8 mouse cellular contexts compared by ENCODE assay signal in the genomic region with DNA sequence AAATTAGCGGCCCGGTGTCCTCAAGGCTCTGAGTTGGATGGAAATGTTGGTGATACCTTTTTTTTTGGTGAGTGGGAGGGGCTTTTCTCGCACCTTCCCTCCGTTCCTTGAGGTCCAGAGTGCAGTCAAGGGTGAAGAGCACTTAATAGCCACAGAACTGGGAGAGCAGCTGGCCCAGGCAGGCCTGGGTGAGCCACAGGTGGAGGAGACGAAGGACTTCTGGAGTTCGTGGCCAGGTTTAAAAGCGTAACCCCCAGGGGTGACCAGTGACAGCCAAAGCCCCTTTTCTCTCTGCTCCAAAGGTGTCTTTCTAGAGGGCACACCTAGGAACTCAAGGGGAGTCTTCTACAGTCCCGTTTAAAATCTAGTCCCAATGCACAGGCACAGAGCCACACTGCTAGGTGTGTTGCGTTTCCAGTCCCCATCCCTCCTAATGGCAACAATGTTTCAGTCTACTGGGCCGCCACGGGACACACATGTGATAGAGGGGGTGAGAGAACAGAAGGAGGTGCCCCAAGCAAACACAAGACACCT. TPM values are rescaled to one million over a fixed set of nuclear protein-coding genes. Genes with fewer than 3 reads are reported as not detected.
A peak's percentile ranks its signal among the peaks of the same experiment; 100 is the strongest.
DNase-seq lines count a peak whose midpoint lies in the region; ATAC-seq and TF ChIP-seq lines count a peak whose summit lies in the region.

No protein-coding gene starts in this region.

- intact Hi-C loops in left cerebral cortex, adult 2 months (cut with DNase I): loop anchor here (2.0 to 10.0 kb wide), 3 partner anchors 321 to 1133 kb away; no protein-coding TSS in a partner anchor
- intact Hi-C loops in left cerebral cortex, postnatal 14 days (cut with DNase I): loop anchor here (2.0 to 10.0 kb wide), 4 partner anchors 381 to 1185 kb away; no protein-coding TSS in a partner anchor

- H3ac ChIP-seq in myocyte (ENCODE audit: control insufficient read depth, insufficient read length): no peak overlapping the region

- no peaks in the 10 kb centered on the region for H3K9me3 ChIP-seq in heart, postnatal 0 days (replicated peaks; ENCODE audit: control insufficient read depth, low read length)
- H3K9me3 ChIP-seq in limb, embryonic 11.5 days (ENCODE audit: control insufficient read depth, low read length): no peaks in the 10 kb centered on the region

- TF ChIP-seq CTCF in left cerebral cortex, adult 2 months (IDR thresholded peaks at IDR 0.05): no peak
- no peak for TF ChIP-seq CTCF in heart, postnatal 0 days (IDR thresholded peaks at IDR 0.05; ENCODE audit: low read depth)

- no peak for TF ChIP-seq POLR2A in myocyte (IDR thresholded peaks at IDR 0.05; ENCODE audit: insufficient read length, low read depth)

- peak in 1 of 2 experiments; percentile 34 for DNase-seq in left cerebral cortex, adult 2 months (ENCODE audit: extremely low spot score in 1 of 2, low spot score in 2 of 2)
- DNase-seq in left cerebral cortex, postnatal 14 days (ENCODE audit: low spot score in 2 of 2): no peak
- peak; percentile 5 for DNase-seq in cerebellum, adult 8-10 months
- no peak for DNase-seq in heart, postnatal 0 days (ENCODE audit: low spot score)
- no peak for DNase-seq in limb, embryonic 11.5 days (ENCODE audit: low spot score)
- no peak for DNase-seq in right cerebral cortex, postnatal 4 days
- DNase-seq in gastrocnemius, postnatal 4 days (ENCODE audit: low spot score in 2 of 2): no peak

- TF ChIP-seq EP300 in heart, postnatal 0 days (IDR thresholded peaks at IDR 0.05; ENCODE audit: low read depth): no peak

- no peaks in the 10 kb centered on the region for H3K27me3 ChIP-seq in heart, postnatal 0 days (ENCODE audit: control insufficient read depth, insufficient read depth, low read length)
- no peaks in the 10 kb centered on the region for H3K27me3 ChIP-seq in limb, embryonic 11.5 days (ENCODE audit: control insufficient read depth, insufficient read depth, low read length)
- H3K27me3 ChIP-seq in myocyte (ENCODE audit: control insufficient read depth, insufficient read depth, insufficient read length): no peaks in the 10 kb centered on the region

- H3K36me3 ChIP-seq in heart, postnatal 0 days (replicated peaks; ENCODE audit: control insufficient read depth, insufficient read depth, low read length): no peaks in the 10 kb centered on the region
- no peaks in the 10 kb centered on the region for H3K36me3 ChIP-seq in limb, embryonic 11.5 days (ENCODE audit: control insufficient read depth, insufficient read depth, low read length)
- no peaks in the 10 kb centered on the region for H3K36me3 ChIP-seq in myocyte (ENCODE audit: control insufficient read depth, insufficient read depth)

- H3K79me2 ChIP-seq in myocyte (ENCODE audit: control insufficient read depth, insufficient read depth): peaks cover 19% of the 10 kb centered on the region

- no peak for ATAC-seq in heart, postnatal 0 days (ENCODE audit: insufficient read depth, low read depth)
- ATAC-seq in limb, embryonic 11.5 days (ENCODE audit: insufficient number of reproducible peaks, low FRiP score, low TSS enrichment, low read depth): no peak

- WGBS in heart, postnatal 0 days: 48% methylated on average over 11 of the region's 11 CpGs
- WGBS in limb, embryonic 11.5 days: 9% methylated on average over 11 of the region's 11 CpGs

- H3K4me3 ChIP-seq in left cerebral cortex, adult 2 months: peak overlapping the region; percentile 65
- peak overlapping the region; percentile 31 for H3K4me3 ChIP-seq in heart, postnatal 0 days (ENCODE audit: low read depth, low read length)
- H3K4me3 ChIP-seq in limb, embryonic 11.5 days (ENCODE audit: low read depth, low read length): peak overlapping the region; percentile 34
- peak overlapping the region; percentile 45 for H3K4me3 ChIP-seq in myocyte

- H3K4me1 ChIP-seq in heart, postnatal 0 days (ENCODE audit: control insufficient read depth, insufficient read depth): peaks cover 28% of the 10 kb centered on the region
- peaks cover 23% of the 10 kb centered on the region for H3K4me1 ChIP-seq in limb, embryonic 11.5 days (ENCODE audit: control insufficient read depth, insufficient read depth, low read length)

- H3K27ac ChIP-seq in left cerebral cortex, adult 2 months: peak overlapping the region; percentile 63; the same call in 1 of the 2 replicates
- no peak overlapping the region for H3K27ac ChIP-seq in heart, postnatal 0 days (ENCODE audit: low read depth)
- H3K27ac ChIP-seq in limb, embryonic 11.5 days (replicated peaks; ENCODE audit: low read depth, low read length): peak overlapping the region; percentile 14; the same call in 1 of the 2 replicates

- 0 out of 2 replicates have a peak overlapping the region, but pooled peaks have one; percentile 9 for H3K9ac ChIP-seq in heart, postnatal 0 days (replicated peaks; ENCODE audit: low read depth, low read length)
- peak overlapping the region; percentile 48 for H3K9ac ChIP-seq in limb, embryonic 11.5 days (ENCODE audit: low read length)

- H3K4me2 ChIP-seq in heart, postnatal 0 days (ENCODE audit: low read depth, low read length): peak overlapping the region; percentile 68
- peak overlapping the region; percentile 67 for H3K4me2 ChIP-seq in limb, embryonic 11.5 days (ENCODE audit: low read depth, severe bottlenecking)
- H3K4me2 ChIP-seq in myocyte (ENCODE audit: low read depth): peak overlapping the region; percentile 66

TF ChIP-seq in myocyte, 11 proteins besides CTCF, POLR2A, EP300 and RAD21:
- TF ChIP-seq SRF (IDR thresholded peaks at IDR 0.05; ENCODE audit: control insufficient read depth, insufficient read length, low read depth) (no peak), MYOD1 (IDR thresholded peaks at IDR 0.05; ENCODE audit: control insufficient read depth in 1 of 3, insufficient read length in 2 of 3, low read depth in 2 of 3) (peak in 1 of 3 experiments; percentile 10), E2F4 (IDR thresholded peaks at IDR 0.05; ENCODE audit: insufficient read depth) (no peak)

RNA-seq across cellular contexts. Expression of gene Id2, which starts 3.6 kb away (rescaled TPM):
- 100 to 1,000 TPM; 140 to 167 TPM for total RNA-seq in left cerebral cortex, adult 2 months (2021)
- 100 to 1,000 TPM; 166 to 175 TPM for total RNA-seq in left cerebral cortex, postnatal 14 days (2021)
- 57.7 and 83.7 TPM in 2 replicates for total RNA-seq in heart, postnatal 0 days (2014; rRNA removed; ENCODE audit: low replicate concordance)
- 131 and 136 TPM in 2 replicates for polyA plus RNA-seq in heart, postnatal 0 days (2015; fragmentation: Nextera tagmentation; extraction: Ambion mirVana)
- polyA plus RNA-seq in limb, embryonic 11.5 days (2014; fragmentation: Nextera tagmentation; extraction: Ambion mirVana): 384 and 406 TPM in 2 replicates
- polyA plus RNA-seq in myocyte (2012; fragmentation: generic; extraction: Trizol): 5.0 TPM
- total RNA-seq in gastrocnemius, postnatal 4 days (2021): 10 to 100 TPM; 18.8 to 23.9 TPM
